Mouse (Mus musculus): ENCODE data around the gene Bcl2l11. TPM values are rescaled to one million over a fixed set of nuclear protein-coding genes. Genes with fewer than 3 reads are reported as not detected.

Bcl2l11 gene
- polyA plus RNA-seq, 1 experiment from 2014 or later, result 20.2 TPM

- Histone ChIP-seq H3K27me3 (ENCODE audit: control insufficient read depth, insufficient read depth, low read length) (peaks cover 6% of the 10 kb centered on the region), H3K4me1 (ENCODE audit: control insufficient read depth, insufficient read depth, low read length) (peaks cover 2% of the 10 kb centered on the region; the same call in 1 of the 2 replicates), H3K9me3 (replicated peaks; ENCODE audit: control insufficient read depth, low read length) (no peaks in the 10 kb centered on the region), H3K4me3 (ENCODE audit: low read depth, low read length) (peak overlapping the region; percentile 67), H3K9ac (replicated peaks; ENCODE audit: low read length) (peak overlapping the region; percentile 82), H3K36me3 (replicated peaks; ENCODE audit: control insufficient read depth, insufficient read depth, low read depth, low read length) (peaks cover under 1% of the 10 kb centered on the region; the same call in 1 of the 2 replicates), H3K4me2 (ENCODE audit: low read depth, low read length) (peak overlapping the region; percentile 94), H3K27ac (replicated peaks; ENCODE audit: low read depth, low read length) (0 out of 2 replicates have a peak overlapping the region, but pooled peaks have one; percentile 10)
- under 1% methylated on average over 35 of the region's 35 CpGs for whole genome bisulfite sequencing
- no peak for ATAC-seq (replicated peaks; ENCODE audit: insufficient number of reproducible peaks, low FRiP score, low TSS enrichment, low read depth)
- peak; percentile 38 for DNase-seq (ENCODE audit: low spot score)
Observed at GRCm38 (mm10) chr2:128126591-128127051, 783 bp downstream of the Bcl2l11 start.

- H3K27ac ChIP-seq (replicated peaks; ENCODE audit: low read depth, low read length), result peak overlapping the region; percentile 78
- H3K9ac ChIP-seq (replicated peaks; ENCODE audit: low read length), result peak overlapping the region; percentile 82
- 0% methylated on average over 53 of the region's 67 CpGs for WGBS
- ATAC-seq (replicated peaks; ENCODE audit: insufficient number of reproducible peaks, low FRiP score, low TSS enrichment, low read depth) (peak; percentile 88), DNase-seq (ENCODE audit: low spot score) (peak; percentile 96)
- peaks cover 2% of the 10 kb centered on the region; the same call in 1 of the 2 replicates for H3K36me3 ChIP-seq (replicated peaks; ENCODE audit: control insufficient read depth, insufficient read depth, low read depth, low read length)
- H3K4me1 ChIP-seq (ENCODE audit: control insufficient read depth, insufficient read depth, low read length), result peaks cover 2% of the 10 kb centered on the region; the same call in 1 of the 2 replicates
- peak overlapping the region; percentile 94 for H3K4me2 ChIP-seq (ENCODE audit: low read depth, low read length)
- peaks cover 6% of the 10 kb centered on the region for H3K27me3 ChIP-seq (ENCODE audit: control insufficient read depth, insufficient read depth, low read length)
- no peaks in the 10 kb centered on the region for H3K9me3 ChIP-seq (replicated peaks; ENCODE audit: control insufficient read depth, low read length)
- H3K4me3 ChIP-seq (ENCODE audit: low read depth, low read length), result peak overlapping the region; percentile 67
Observed at GRCm38 (mm10) chr2:128127121-128127671, 1.4 kb downstream of the Bcl2l11 start.

- Histone ChIP-seq H3K36me3 (replicated peaks; ENCODE audit: control insufficient read depth, insufficient read depth, low read depth, low read length) (peaks cover 2% of the 10 kb centered on the region; the same call in 1 of the 2 replicates), H3K4me3 (ENCODE audit: low read depth, low read length) (peak overlapping the region; percentile 67), H3K9ac (replicated peaks; ENCODE audit: low read length) (peak overlapping the region; percentile 82), H3K4me2 (ENCODE audit: low read depth, low read length) (peak overlapping the region; percentile 94), H3K27ac (replicated peaks; ENCODE audit: low read depth, low read length) (peak overlapping the region; percentile 78), H3K27me3 (ENCODE audit: control insufficient read depth, insufficient read depth, low read length) (peaks cover 6% of the 10 kb centered on the region; the same call in 1 of the 2 replicates), H3K9me3 (replicated peaks; ENCODE audit: control insufficient read depth, low read length) (no peaks in the 10 kb centered on the region), H3K4me1 (ENCODE audit: control insufficient read depth, insufficient read depth, low read length) (peaks cover 2% of the 10 kb centered on the region; the same call in 1 of the 2 replicates)
- DNase-seq (ENCODE audit: low spot score) (peak; percentile 76), ATAC-seq (replicated peaks; ENCODE audit: insufficient number of reproducible peaks, low FRiP score, low TSS enrichment, low read depth) (peak; percentile 14)
- under 1% methylated on average over 45 of the region's 48 CpGs for WGBS
Observed at GRCm38 (mm10) chr2:128127691-128128292, 2.0 kb downstream of the Bcl2l11 start.

GRCm38 (mm10) chr2:128128532-128128931, 2.7 kb downstream of the Bcl2l11 start:
- 21% methylated on average over 10 of the region's 10 CpGs for WGBS
- Histone ChIP-seq H3K9ac (replicated peaks; ENCODE audit: low read length) (peak overlapping the region; percentile 82), H3K9me3 (replicated peaks; ENCODE audit: control insufficient read depth, low read length) (no peaks in the 10 kb centered on the region), H3K4me3 (ENCODE audit: low read depth, low read length) (peak overlapping the region; percentile 67), H3K27me3 (ENCODE audit: control insufficient read depth, insufficient read depth, low read length) (peaks cover 3% of the 10 kb centered on the region; the same call in 1 of the 2 replicates), H3K27ac (replicated peaks; ENCODE audit: low read depth, low read length) (0 out of 2 replicates have a peak overlapping the region, but pooled peaks have one; percentile 78), H3K4me2 (ENCODE audit: low read depth, low read length) (peak overlapping the region; percentile 94), H3K36me3 (replicated peaks; ENCODE audit: control insufficient read depth, insufficient read depth, low read depth, low read length) (peaks cover 2% of the 10 kb centered on the region; the same call in 1 of the 2 replicates), H3K4me1 (ENCODE audit: control insufficient read depth, insufficient read depth, low read length) (peaks cover under 1% of the 10 kb centered on the region; the same call in 1 of the 2 replicates)
- ATAC-seq (replicated peaks; ENCODE audit: insufficient number of reproducible peaks, low FRiP score, low TSS enrichment, low read depth) (no peak), DNase-seq (ENCODE audit: low spot score) (no peak)

- Histone ChIP-seq H3K4me3 (ENCODE audit: low read depth, low read length) (no peak overlapping the region), H3K4me2 (ENCODE audit: low read depth, low read length) (no peak overlapping the region), H3K9me3 (replicated peaks; ENCODE audit: control insufficient read depth, low read length) (no peaks in the 10 kb centered on the region), H3K4me1 (ENCODE audit: control insufficient read depth, insufficient read depth, low read length) (no peaks in the 10 kb centered on the region; the same call in 1 of the 2 replicates), H3K36me3 (replicated peaks; ENCODE audit: control insufficient read depth, insufficient read depth, low read depth, low read length) (peaks cover 2% of the 10 kb centered on the region; the same call in 1 of the 2 replicates), H3K27me3 (ENCODE audit: control insufficient read depth, insufficient read depth, low read length) (no peaks in the 10 kb centered on the region), H3K9ac (replicated peaks; ENCODE audit: low read length) (no peak overlapping the region), H3K27ac (replicated peaks; ENCODE audit: low read depth, low read length) (no peak overlapping the region)
- no peak for ATAC-seq (replicated peaks; ENCODE audit: insufficient number of reproducible peaks, low FRiP score, low TSS enrichment, low read depth)
- no peak for DNase-seq (ENCODE audit: low spot score)
- 92% methylated on average over 11 of the region's 11 CpGs for WGBS
Observed at GRCm38 (mm10) chr2:128131503-128131902, 5.7 kb downstream of the Bcl2l11 start.

GRCm38 (mm10) chr2:128132635-128133034, 6.8 kb downstream of the Bcl2l11 start:
- Histone ChIP-seq H3K4me1 (ENCODE audit: control insufficient read depth, insufficient read depth, low read length) (no peaks in the 10 kb centered on the region; the same call in 1 of the 2 replicates), H3K4me3 (ENCODE audit: low read depth, low read length) (no peak overlapping the region), H3K36me3 (replicated peaks; ENCODE audit: control insufficient read depth, insufficient read depth, low read depth, low read length) (peaks cover 2% of the 10 kb centered on the region; the same call in 1 of the 2 replicates), H3K9me3 (replicated peaks; ENCODE audit: control insufficient read depth, low read length) (no peaks in the 10 kb centered on the region), H3K27ac (replicated peaks; ENCODE audit: low read depth, low read length) (no peak overlapping the region), H3K4me2 (ENCODE audit: low read depth, low read length) (no peak overlapping the region), H3K9ac (replicated peaks; ENCODE audit: low read length) (no peak overlapping the region), H3K27me3 (ENCODE audit: control insufficient read depth, insufficient read depth, low read length) (no peaks in the 10 kb centered on the region)
- DNase-seq (ENCODE audit: low spot score) (no peak), ATAC-seq (replicated peaks; ENCODE audit: insufficient number of reproducible peaks, low FRiP score, low TSS enrichment, low read depth) (no peak)
- WGBS, result 79% methylated on average over 5 of the region's 5 CpGs

GRCm38 (mm10) chr2:128133865-128134264, 8.0 kb downstream of the Bcl2l11 start:
- no peak for ATAC-seq (replicated peaks; ENCODE audit: insufficient number of reproducible peaks, low FRiP score, low TSS enrichment, low read depth)

GRCm38 (mm10) chr2:128134474-128134873, 8.6 kb downstream of the Bcl2l11 start:
- Histone ChIP-seq H3K27ac (replicated peaks; ENCODE audit: low read depth, low read length) (no peak overlapping the region), H3K4me2 (ENCODE audit: low read depth, low read length) (no peak overlapping the region), H3K27me3 (ENCODE audit: control insufficient read depth, insufficient read depth, low read length) (no peaks in the 10 kb centered on the region), H3K4me3 (ENCODE audit: low read depth, low read length) (no peak overlapping the region), H3K9ac (replicated peaks; ENCODE audit: low read length) (no peak overlapping the region), H3K4me1 (ENCODE audit: control insufficient read depth, insufficient read depth, low read length) (no peaks in the 10 kb centered on the region; the same call in 1 of the 2 replicates), H3K36me3 (replicated peaks; ENCODE audit: control insufficient read depth, insufficient read depth, low read depth, low read length) (peaks cover 2% of the 10 kb centered on the region; the same call in 1 of the 2 replicates), H3K9me3 (replicated peaks; ENCODE audit: control insufficient read depth, low read length) (no peaks in the 10 kb centered on the region)
- ATAC-seq (replicated peaks; ENCODE audit: insufficient number of reproducible peaks, low FRiP score, low TSS enrichment, low read depth) (no peak), DNase-seq (ENCODE audit: low spot score) (no peak)
- 86% methylated on average over 5 of the region's 5 CpGs for WGBS

More at GRCm38 (mm10) chr2:128133865-128134264, 8.0 kb downstream of the Bcl2l11 start:
- Histone ChIP-seq H3K27ac (replicated peaks; ENCODE audit: low read depth, low read length) (no peak overlapping the region), H3K4me1 (ENCODE audit: control insufficient read depth, insufficient read depth, low read length) (no peaks in the 10 kb centered on the region; the same call in 1 of the 2 replicates), H3K4me2 (ENCODE audit: low read depth, low read length) (no peak overlapping the region), H3K9me3 (replicated peaks; ENCODE audit: control insufficient read depth, low read length) (no peaks in the 10 kb centered on the region), H3K9ac (replicated peaks; ENCODE audit: low read length) (no peak overlapping the region), H3K27me3 (ENCODE audit: control insufficient read depth, insufficient read depth, low read length) (no peaks in the 10 kb centered on the region), H3K36me3 (replicated peaks; ENCODE audit: control insufficient read depth, insufficient read depth, low read depth, low read length) (peaks cover 2% of the 10 kb centered on the region; the same call in 1 of the 2 replicates), H3K4me3 (ENCODE audit: low read depth, low read length) (no peak overlapping the region)
- no peak for DNase-seq (ENCODE audit: low spot score)

Data from embryonic facial prominence, embryonic 11.5 days (tissue).